Mouse (Mus musculus) gastrocnemius, adult 18-20 months (tissue): ENCODE measurements around the gene Tesmin. TPM values are rescaled to one million over a fixed set of nuclear protein-coding genes. Genes with fewer than 3 reads are reported as not detected.

ENCODE experiments used
- DNase-seq: peaks from one replicate; pipeline ENCODE4 v3.0.0; 2021; ENCODE audit warnings: low spot score
- total RNA-seq, 2 experiments: library from RNA; stranded (reverse); gene quantifications; 2 replicates each; pipeline ENCODE4 v1.2.3; 2021

Gene Tesmin
- total RNA-seq, 2 experiments from 2014 or later, result 0.43 to 0.47 TPM

DNA sequence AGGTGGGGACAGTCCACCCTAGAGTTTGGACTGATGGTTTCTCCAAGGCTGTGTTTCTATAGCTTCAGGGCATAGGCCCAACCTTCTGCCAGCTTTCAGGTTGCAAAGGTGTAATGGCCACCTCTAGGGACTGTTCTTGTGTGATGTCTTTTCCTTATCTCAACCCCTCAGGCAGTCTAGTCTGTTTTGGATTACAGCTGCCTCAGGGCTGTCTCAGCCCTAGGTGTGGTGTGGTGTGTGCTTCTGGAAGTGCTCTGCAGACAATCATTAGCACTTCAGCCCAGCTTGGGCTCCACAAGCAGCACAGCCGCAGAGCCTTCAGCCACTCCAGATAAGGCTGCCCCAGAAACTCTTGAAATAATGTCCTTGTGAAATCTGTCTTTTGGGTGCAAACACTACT, 3.7 kb downstream of the Tesmin start:
- no peak for DNase-seq

- DNase-seq, result no peak
Measured at GRCm38 (mm10) chr19:3394216-3394615, 5.6 kb downstream of the Tesmin start.

DNA sequence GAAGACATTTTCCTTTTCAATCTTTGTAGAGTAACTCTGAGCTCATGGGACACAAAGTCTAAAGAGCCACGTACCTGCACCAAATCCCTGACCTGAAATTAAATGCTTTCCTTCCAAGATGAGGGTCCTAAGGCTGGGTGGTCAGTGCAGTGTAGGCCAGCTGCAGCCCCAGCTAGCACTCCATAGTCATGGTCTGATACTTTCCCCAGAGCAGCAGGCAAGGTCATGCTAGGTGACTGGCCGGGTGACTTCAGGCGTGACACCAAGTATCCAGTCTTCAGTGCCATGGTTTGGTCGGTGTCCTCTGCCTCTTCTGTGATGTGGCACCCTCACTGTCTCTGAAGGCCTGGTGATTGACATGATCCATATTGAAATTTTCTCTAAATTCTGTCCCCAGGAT, 11.4 kb downstream of the Tesmin start:
- no peak for DNase-seq

- DNase-seq, result no peak
Measured at GRCm38 (mm10) chr19:3401504-3401903, 12.8 kb downstream of the Tesmin start.

- no peak for DNase-seq
Measured at GRCm38 (mm10) chr19:3401943-3402342, 13.3 kb downstream of the Tesmin start.

DNA sequence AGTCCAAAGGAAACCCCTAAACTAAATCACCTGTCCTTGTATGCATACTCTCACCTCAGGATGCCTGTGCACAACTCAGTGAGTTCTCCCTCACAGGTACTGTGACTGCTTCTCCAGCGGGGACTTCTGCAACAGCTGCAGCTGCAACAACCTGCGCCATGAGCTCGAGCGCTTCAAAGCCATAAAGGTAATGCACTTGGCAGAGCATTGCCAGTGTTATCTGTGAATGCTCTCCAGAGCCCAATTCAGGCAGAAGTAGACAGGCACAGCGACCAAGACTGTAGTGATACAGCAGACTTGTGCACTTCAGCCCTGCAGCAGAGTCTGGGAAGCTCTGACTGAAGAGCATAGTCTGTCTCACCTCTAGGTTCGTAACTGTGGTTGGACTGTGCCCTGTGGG, 13.7 kb downstream of the Tesmin start:
- no peak for DNase-seq

- DNase-seq, result no peak
Measured at GRCm38 (mm10) chr19:3404030-3404429, 15.4 kb downstream of the Tesmin start.

DNA sequence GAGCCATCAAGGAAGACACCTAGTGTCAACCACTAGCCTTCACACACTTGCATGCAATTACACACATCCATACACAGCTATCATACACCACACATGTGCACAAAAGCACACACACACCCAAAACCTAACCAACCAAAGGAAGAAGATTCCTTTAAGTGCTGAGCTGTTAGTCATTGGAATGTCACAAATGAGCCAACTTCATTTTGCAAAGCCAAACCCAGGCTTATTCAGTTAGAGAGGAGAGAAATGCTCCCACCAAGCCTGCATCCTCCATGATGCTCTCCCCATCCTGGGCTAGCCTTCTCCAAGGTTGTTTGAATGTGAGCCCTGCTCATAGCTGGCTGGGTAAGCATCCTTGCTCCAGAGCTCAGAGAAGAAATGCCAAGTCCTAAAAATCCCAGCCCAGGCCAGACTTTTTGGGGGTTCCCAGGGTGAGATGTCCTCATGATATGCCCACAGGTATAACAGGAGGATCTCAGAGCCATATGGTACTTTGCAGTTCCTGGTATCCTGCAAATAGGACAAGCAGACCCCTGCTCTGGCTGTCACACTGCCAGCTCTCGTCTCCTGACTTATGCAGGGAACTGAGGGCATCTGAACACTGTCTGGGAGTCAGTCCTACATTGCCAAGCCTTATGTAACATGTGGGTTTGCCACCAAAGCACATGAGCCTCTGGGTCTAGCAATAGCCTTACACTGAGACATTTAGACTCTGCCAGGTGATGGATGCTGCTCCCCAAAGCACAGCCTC, 17.0 kb downstream of the Tesmin start:
- no peak for DNase-seq

GRCm38 (mm10) chr19:3414268-3414733, 25.6 kb downstream of the Tesmin start, which contains the start of gene Gal:
Gene Gal, minus strand, starts transcription at chr19:3414544.
- no peak for DNase-seq

DNA sequence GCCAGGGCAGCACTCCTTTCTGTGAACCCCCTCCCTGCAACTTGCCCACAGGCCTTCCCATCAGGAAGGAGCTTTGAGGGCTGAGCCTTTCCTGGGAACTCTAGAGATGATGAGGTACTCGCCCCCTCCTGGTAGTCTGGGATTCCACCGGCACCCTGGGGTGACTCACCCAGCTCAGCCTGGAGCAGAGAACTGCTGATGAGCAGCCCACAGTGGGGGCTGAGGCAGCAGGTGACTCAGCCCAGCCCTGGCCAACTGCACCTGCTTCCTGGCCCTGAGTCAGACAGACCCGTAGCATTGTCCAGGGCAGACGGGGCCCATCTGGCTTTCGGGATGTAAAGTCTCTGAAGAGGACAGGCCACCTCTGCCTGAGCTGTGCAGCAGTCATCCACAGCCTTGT, 30.6 kb downstream of the Tesmin start:
- DNase-seq, result no peak

- DNase-seq, result no peak
Measured at GRCm38 (mm10) chr19:3422488-3422887, 33.8 kb downstream of the Tesmin start.

DNA sequence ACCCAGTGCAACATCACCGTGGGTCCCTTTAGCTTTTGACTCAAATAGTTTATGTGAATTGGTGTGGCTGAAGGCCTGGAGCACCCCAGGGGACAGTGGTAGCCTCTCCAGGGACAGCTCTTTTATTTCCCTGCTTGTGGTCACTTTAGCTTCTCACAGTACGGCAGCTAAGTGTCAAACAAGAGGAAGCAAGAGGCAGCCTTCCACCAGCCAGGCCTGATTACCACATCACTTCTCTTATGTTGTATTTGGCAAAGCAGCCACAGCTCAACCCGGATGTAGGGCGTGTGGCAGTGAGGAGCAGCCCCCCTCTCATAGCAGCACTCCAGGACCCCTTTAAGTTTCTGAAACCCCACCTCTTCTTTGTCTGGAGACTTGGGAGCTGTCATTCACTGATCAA, 34.3 kb downstream of the Tesmin start:
- no peak for DNase-seq

DNA sequence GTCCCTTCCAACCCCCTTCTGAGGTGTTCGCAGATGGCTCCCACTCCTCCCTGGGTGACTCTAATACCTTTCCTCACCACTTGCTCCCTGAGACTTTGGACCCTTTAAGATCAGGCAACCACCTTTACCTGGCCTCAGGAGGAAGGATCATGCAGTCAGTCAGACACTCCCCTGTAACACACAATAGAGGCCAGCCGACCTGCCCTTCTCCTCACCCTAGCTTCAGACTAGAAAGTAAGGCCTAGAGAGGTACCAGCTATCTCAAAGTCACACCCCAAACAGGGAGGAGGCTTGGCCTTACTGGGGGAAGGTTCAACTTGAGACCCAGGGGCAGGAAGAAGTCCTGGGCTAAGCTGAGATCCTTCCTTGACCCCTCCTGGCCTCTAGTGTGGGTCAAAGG, 35.6 kb downstream of the Tesmin start:
- no peak for DNase-seq

DNA sequence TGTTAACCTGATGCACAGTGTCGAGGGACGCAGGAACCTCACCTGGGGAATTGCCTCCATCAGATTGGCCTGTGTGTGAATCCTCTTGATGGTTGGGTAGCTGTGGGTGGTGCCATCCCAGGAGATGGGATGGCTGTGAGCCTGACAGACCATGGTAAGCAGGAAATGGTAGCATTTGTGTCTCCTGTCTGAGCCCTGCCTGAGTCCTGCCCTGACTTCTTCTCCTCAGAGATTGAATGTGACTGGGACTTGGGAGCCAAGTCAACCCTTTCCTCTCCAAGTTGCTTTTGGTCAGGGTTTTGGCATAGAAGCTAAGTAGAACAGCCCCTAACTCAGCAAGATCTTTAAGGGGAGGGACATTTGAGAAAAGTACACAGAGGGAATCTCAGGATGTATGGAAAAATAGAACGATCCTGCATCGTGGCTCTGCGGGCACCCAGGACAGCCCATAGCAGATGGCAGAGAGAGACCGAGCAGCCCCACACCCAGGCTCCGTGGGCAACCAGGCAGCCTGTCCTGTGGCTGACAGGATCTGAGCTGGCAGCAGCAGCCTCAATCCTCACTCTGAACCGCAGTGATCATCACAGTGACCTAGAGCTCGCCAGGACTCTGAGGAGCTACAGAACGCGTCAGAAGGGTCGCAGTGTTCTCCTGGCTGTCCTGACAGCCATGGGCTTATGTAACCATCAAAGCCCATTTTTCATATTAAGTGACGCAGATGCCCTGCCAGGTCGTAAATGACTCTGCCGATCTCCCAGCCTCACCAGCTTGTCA, 39.6 kb downstream of the Tesmin start:
- peak; percentile 17 for DNase-seq

GRCm38 (mm10) chr19:3429156-3429816, 40.6 kb downstream of the Tesmin start:
- peak; percentile 17 for DNase-seq

DNA sequence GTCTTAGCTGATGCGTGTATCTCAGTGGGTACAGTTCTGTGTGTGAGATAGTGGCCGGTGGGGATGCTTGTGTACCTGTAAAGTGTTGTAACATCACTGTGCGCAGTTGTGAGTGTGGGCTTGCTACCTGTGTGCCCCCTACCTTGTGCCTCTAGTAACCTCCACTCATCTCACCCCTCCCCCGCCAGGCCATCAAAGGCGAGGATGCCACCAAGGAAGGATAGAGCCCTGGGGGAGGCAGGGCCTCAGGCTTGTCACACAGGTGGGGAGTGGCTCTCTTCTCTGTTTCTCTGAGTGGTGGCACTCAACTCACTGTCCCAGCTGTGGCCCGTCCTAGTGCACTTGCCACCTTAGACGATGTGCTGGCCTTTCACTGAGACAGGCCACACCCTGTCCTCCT, 42.4 kb downstream of the Tesmin start:
- DNase-seq, result no peak

DNA sequence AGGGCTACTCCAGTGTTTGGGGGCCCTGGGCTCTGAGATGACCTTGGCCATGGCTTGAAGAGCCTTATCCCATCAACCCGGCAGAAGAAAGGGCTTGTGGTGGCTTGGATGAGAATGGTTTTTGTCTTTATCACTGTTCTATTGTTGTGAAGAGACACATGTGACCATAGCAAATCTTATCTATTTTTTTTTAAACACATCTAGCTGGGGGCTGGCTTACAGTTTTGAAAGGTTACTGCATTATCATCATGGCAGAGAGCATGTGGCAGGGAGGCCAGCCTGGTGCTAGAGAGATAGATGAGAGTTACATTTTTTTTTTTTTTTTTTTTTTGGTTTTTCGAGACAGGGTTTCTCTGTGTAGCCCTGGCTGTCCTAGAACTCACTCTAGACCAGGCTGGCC, 43.3 kb downstream of the Tesmin start:
- DNase-seq, result no peak

DNA sequence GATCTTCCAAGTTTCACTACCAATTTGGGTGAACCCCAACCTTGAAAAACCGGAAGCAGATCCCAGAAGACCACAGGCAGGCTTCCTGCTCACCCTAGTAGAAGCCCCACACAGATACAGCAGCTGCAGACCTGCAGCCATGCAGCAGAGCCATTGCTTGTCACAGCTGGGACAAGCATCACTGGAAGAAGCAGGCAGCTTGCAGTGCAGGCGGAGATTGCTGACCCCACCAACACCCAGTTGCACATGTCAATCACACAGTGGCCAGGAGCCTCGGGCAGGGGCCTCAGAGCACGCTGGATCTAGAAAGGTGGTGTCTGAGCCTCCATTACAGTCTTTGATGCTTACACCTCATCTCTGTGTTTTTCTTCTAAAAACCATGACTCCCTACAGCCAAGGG, 45.5 kb downstream of the Tesmin start:
- no peak for DNase-seq

DNA sequence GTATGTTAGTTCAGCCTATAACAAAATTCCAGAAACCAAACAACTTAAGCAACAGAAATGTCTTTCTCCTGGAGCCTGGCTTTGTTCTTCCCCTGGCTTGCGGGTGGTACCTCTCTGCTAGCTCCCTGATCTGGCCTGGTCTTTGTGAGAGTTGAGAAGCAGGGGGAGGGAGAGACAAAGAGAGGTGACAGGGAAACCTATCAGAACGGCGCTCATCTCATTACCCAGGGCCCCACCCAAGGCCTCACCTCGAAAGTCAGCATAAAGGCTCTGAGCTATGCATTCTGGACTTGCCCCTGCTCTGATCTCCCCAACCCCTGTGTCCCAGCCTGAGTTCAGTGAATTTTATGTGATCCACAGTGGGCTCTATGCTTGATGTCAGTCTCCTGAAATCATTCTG, 46.0 kb downstream of the Tesmin start:
- no peak for DNase-seq

- DNase-seq, result no peak
Measured at GRCm38 (mm10) chr19:3435824-3436223, 47.2 kb downstream of the Tesmin start.

DNA sequence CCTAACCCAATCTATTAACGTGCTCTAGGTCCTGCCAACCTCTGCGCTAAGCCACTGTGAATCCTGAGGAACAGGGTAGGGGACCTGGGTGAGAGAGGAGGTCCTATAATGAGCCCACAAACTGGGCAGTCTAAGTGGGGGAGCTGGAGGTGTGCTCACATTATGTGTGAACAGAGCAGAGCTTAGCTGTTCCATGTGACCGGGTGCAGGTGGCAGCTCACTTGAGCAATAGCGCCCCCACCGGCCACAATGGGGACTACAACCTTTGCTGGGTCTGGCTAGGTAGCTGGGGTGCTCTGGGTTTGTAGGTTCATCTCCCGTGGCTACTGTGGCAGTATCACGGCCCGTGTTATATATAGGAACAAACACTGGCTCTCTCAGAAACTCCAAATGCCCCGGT, 48.2 kb downstream of the Tesmin start:
- DNase-seq, result peak; percentile 20

GRCm38 (mm10) chr19:3437980-3438379, 49.3 kb downstream of the Tesmin start:
- DNase-seq, result no peak
